Mouse (Mus musculus) adrenal gland, postnatal 25 days (tissue): ENCODE measurements around the gene Znhit6. TPM values are rescaled to one million over a fixed set of nuclear protein-coding genes. Genes with fewer than 3 reads are reported as not detected.
A peak's percentile ranks its signal among the peaks of the same experiment; 100 is the strongest.

Experiments used
- DNase-seq: peaks from one replicate; pipeline ENCODE4 v3.0.0; 2021; ENCODE audit warnings: mixed read lengths
- long read RNA-seq: library from polyadenylated mRNA; stranded (forward); transcript quantifications from one replicate; pipeline ENCODE4 v2.0.0, GENCODE M21; 2021
- total RNA-seq: library from RNA; stranded (reverse); gene quantifications from 2 replicates; pipeline ENCODE4 v1.2.3, GENCODE M21; 2021

Znhit6 gene
- 18.7 and 27.2 TPM in 2 replicates for total RNA-seq
- long read RNA-seq, transcript Znhit6-201 (10 exons, 2,339 nt) = major isoform, 8 of 15 reads
- long read RNA-seq, partial matches to known transcripts = 2 of 15 reads
- long read RNA-seq, other reads (novel, unspliced or antisense) = 1 of 15 reads

DNA sequence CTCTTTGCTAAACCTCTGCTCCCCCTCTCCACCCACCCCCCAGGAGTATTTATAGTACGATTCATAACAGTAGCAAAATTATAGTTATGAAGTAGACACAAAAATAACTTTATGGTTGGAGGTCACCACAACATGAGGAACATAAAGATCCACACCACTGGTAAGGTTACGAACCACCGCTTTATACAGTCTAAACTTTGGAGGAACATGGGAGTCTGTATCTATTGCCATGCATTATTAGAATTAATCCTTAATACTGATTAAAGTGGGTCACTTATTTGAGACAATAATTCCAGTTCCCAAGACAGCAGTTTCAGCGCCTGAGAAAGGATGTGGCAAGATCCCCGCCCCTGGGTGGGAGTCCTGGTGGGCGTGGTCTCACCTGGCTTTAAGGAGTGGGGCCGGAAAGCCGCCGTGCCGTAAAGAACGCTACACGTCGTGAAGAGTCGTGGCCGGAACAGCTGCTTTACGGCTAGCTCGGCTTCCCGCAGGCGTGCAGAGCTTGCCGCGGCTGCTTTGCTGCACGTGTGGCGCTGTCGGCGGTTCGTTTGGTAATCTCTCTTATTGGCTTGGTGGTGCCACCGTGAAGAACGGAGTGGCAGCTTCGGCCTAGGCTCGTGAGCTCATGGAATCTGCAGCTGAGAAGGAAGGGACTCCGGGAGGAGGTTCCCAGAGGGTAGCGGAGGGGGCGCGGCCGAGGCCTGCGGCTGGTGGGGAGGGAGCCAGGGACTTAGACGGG, at the start of gene Znhit6:
TSS of gene Znhit6 (plus strand) at position 463 of the 739 bp plus-strand sequence.
- peak; percentile 89 for DNase-seq

DNA sequence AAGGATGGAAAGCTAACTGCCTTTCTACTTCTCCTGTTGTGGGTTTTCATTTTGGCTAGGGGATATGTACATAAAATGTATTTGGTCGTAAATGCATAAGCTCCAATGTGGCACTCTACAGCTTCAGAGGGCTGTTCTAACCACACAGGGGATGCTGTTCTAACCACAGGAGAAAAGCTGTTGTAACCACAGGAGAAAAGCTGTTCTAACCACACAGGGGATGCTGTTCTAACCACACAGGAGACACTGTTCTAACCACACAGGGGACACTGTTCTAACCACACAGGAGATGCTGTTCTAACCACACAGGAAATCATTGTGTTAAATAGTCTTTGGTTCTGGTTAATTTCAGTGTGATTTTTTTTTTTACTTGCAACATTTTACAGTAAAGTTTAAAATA, 38.1 kb upstream of the Znhit6 start:
- no peak for DNase-seq

DNA sequence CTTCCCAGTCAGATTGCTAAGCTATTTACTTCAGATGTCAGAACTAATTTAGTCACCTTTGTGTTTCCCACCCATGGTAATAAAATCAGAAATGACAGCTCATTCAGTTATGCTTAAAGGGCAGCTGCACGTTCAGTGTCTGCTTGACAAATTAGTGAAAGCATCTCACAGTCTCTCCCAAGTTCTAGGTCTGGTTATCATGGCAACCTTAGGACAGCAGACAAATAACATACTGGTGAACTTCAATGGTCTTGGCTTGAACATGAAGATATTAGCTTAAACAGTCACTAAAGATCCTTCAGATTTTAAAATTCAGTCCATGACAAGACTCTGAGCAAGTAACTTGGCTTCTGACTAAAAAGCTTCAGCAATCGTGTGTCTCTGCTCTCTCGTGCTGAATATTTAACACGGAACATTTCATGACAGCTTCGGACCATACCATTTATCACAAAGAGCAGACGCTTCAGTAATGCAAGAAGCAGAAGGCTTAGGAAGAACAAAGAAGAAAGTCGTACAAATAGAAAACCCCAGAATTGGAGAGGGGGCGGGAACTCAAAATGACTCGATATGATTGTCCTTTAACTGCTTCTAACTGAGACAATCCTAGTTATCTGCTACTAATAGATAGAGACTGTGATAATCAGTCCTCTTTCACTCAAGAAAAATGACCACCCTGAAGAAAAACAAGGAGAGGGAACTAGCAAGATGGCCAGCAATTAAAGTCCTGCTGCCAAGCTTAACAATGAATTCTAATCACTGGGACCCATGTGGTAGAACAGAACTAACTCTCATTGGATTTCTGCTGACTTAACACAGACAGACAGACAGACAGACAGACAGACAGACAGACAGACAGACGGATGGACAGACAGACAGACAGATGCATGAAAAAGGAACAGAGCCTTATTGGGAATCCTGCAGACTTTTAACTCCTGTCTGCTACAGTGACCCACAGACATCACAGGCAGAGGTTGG, 27.3 kb upstream of the Znhit6 start:
- no peak for DNase-seq

DNA sequence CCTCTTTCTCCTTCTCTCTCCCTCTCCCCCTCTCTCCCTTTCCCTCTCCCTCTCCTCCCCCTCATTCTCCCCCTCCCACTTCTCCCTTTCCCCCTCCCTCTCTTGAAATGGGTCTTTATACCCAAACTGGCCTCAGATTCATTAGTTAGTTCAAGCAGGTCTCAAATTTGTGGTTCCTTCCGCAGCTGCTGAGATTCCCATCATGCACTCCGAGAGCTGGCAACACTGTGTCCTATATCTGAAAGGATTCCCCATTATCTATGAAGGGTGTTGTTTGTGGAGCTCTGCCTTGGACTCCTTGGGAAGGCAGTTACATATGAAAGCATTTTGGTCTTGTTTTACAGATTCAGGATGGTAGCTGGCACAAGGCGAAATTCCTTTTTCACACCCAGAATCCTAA, 25.8 kb upstream of the Znhit6 start:
- no peak for DNase-seq

DNA sequence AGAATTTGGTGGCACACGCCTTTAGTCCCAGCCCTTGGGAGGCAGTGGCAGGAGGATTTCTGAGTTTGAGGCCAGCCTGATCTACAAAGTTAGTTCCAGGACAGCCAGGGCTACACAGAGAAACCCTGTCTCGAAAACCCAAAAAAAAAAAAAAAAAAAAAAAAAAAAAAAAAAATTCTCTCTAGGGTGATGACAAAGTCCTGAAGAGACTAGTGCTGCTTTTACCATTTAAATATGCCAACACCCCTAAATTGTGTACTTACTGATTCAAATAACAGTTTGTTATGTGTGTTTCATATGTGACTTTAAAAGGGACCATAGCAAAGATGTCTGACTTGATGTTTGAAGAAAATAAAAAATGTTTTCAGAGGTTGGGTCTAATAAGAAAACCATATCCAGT, 21.6 kb upstream of the Znhit6 start:
- DNase-seq = no peak

DNA sequence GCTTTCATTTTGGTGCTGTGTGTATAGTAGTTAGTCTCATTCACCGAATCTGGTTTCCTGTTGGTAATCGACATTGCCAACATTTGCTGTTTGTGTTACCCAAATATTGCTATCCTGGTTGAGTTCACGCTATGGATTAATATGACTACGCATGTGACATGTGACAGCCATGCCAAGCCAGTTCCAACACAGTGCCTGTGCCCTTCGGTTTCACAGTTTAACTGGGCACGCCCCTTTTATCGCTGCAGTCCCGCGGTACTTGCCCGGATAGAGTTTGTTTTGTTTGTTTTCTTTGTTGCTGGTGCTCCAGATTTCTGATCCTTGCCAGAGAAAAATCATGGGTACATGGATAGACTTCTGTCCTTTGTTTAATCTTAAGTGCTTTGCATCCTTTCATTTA, 19.8 kb upstream of the Znhit6 start:
- DNase-seq = no peak

DNA sequence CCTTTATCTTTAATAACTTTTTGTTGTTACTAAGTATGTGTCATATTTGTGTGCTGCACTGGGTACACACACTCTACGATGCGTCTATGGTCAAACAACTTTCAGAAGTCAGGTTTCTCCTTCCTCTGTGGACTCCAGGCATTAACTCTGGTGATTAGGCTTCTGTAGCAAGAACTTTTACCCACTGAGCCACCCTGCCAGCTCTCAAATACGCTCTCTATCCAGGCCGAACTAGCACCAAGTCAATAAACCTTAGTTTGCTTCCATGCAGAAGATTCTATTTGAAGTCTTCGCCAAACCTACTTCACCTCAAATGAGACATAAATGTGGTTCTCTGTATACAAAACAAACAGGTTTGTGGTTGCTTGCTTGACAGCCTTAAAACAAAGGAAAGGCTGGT, 16.3 kb upstream of the Znhit6 start:
- DNase-seq = no peak

DNA sequence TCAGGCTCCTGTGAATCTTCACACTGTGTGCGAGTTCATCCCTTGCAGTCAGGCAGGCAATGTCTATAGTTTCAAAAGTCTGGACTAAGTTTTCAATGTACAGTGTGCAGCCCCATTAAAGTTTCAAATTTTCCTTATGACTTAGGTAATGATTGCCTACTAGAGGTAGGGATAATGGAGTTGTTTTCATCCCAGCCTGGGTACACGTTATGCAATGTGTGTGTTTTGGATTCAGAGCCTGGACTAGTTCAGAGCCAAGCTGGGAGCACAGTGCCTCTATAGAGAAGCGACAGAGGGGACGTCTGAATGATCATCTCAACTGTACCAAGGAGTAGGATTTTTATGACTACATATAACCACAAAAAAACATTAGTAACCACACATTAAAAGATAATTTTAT, 15.9 kb upstream of the Znhit6 start:
- no peak for DNase-seq

DNA sequence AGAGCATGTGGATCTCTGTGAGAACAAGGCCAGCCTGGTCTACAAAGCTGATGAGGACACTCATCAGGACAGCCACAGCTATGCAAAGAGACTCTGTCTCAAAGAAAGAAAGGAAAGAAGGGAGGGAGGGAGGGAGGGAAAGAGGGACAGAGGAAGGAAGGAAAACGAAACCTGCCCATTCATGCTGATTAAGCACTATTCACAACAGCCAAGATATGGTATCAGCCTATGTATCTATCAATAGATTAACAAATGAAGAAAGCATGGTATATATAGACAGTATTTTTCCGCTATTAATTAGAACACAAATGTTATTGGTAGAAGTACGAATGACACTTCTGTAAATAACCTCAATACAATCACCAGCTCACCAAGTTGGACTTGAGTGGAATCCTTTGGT, 1.5 kb upstream of the Znhit6 start:
- DNase-seq = no peak

DNA sequence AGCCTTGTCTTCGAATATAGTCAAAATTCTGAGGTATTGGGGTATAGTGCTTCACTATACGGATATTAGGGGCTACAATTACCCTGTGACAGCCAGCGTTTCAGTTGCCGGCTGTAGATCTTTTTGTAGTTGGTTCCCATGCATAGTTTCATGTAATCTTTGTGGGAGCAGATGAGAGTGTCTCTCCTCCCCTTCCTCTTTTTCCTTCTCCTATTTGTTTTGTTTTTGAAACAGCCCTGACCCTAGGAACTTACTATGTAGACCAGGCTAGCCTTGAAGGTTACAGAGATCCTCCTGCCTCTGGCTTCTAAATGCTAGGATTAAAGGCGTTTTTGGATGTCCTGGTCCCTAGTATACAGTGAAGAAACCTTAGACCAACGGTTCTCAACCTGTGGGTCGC, 665 bp upstream of the Znhit6 start:
- no peak for DNase-seq

DNA sequence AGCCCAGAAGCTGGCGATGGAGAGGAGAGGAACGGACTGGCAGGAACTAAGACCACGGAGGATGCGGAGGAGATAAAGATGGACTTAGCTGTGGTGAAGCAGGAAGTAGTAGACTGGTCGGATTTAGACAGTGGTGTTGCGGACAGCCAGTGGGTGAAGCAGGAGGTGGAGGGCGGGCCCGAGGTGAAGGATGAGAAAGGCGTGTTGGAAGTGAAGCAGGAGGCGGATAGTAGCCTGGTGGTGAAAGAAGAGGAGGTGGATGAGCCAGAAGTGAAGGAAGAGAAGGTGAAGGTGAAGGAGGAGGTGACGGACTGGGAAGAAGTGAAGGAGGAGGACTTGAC, 447 bp downstream of the Znhit6 start:
- DNase-seq = no peak

DNA sequence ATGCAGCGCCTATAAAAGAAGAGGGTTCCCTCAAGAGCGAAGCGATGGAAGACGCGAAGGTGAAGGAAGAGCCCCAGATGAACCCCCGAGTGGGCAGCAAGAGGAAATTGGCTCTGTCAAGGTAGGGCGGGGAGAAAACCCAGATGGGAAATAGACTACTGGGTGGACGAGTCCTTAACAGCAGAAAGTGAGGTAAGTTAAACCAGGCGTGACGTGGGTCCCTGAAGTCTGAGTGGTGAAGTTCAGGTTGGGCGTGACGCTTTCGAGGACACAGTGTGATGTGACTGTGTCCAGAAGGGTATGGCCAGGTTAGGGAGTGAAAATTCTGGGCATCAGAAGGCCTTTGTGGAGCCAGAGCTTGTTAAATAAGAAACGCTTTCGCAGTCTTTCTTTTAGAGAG, 871 bp downstream of the Znhit6 start:
- DNase-seq = no peak

DNA sequence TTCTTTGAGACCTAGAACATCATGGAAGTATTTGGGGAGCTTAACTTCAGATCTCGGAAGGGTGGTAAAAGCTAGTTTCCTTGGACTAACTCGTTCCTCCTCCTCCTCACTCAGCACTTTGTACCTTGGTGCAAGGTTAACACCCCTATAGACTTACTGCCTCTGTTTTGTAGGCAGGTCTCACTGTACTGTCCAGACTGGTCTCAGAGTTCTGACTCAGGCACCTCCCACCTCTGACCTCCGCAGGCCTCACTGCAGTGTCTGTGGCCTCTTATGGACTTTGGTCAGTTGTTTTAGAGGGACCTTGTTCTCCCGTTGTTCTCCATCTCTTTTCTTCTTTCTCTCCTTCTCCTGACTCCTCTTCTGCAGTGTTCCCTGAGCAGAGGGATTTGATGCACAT, 7.0 kb downstream of the Znhit6 start:
- no peak for DNase-seq

DNA sequence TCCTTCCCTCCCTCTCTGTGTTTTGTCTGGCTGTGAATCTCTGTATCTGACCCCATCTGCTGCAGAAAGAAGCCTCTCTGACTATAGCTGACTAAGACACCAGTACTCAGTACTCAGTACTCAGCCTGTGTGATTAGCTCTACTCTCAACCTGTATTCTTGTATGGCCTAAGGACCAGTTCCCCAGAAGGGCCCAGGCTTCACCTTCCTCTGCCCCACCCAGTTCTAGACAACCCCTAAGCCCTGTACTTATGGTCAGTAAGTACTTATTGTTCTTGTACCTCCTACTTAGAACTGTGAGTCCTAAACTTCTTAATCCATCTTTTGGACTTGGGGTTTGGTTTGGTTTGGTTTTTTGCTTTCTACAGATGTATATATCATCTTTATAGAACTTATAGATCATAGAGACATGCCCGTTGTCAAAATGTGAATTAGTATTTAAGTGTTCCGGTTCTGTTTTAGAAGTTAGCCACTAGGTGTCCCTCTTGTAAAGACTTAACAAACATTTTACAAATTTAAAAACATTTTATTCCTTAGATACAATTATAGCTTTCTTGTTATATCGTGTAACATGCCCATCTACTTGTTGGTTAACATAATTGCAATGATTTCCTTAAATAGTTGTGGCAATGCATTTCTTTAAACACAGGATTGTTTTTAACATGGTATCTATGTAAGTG, 7.7 kb downstream of the Znhit6 start:
- DNase-seq = no peak

DNA sequence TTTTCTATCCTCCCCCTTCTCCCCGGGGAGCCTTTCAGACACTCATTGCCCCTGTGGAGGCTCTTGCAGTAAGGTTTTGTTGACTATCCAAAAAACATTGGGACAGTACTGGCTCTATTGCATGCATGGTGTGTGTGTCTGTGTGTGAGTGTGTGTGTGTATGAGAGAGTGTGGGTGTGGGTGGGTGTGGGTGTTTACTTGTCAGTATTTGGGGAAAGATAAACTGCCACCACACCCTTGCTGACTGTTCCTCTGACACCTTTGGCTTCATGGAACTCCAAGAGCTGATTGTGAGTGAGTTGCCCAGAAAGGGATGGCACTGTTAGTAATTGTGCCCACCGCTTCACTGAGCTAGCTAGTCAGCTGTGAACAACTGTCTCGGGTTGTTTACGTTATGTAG, 14.6 kb downstream of the Znhit6 start:
- DNase-seq = no peak

DNA sequence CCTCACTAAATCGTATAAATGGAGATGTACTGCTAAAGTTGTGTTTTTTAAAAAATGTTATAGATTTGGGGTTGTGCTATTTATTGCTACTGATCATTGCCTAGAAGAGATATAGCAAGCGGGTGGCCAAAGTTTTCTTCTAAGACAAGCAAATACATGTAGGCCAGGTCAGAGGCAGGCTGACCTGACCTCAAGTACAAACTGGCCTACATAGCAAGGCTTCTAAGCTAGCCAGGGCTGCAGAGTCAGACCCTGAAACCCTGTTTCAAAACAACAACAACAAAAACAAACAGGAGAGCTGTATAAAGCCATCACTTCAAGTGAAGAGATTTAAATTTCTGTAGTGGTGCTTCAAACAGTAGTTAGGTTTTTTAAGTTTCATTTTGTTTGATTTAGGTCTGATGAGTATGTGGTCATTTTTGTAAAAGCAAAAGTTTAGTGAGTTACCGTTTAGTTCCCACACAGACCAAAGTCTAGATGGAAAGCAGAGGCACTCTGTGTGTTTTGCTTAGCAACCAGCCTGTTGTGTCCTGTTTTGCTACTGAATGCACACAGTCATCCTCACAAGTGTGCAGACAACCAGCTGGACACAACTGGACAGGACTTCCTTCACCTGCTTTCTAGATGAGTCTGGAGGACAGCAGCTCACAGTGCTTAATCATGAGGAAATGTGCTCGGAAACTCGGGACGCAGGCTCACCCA, 16.0 kb downstream of the Znhit6 start:
- no peak for DNase-seq

DNA sequence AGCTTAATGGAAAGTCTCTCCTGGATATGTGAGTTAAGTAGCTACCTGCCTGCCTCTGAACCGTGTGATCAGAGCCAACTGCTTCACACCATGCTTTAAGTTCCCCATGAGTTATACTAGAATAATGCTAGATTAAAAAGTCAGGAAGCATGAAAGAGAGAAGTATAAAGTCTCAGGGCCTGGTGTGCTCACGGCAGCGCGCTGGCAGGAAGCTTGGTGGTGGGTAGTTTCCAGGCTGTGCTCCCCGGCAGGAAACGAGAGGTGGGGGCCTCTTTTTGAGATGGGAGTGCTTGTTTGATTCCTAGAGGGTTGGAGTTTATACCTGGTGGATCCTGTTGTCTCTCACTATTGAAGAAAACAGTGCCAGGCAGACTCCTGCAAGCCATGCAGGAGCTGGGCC, 19.3 kb downstream of the Znhit6 start:
- no peak for DNase-seq

DNA sequence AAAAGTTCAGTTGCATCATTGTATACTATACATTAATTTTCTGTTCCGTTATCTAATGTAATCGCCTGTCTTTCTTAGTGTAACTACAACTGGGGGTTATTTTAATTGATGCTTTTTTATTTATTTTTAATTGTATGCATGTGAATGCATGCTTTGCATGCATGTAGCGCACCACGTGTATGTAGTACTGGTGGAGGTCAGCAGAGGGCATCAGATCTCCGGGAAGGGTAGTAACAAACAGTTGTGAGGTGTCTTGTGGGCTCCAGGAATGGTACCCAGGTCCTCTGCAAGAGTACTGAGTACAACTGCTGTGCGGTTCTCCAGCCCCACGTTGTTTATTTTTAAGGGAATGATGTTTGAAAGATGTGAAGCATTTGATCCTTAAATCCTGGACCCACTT, 23.1 kb downstream of the Znhit6 start:
- DNase-seq = no peak

DNA sequence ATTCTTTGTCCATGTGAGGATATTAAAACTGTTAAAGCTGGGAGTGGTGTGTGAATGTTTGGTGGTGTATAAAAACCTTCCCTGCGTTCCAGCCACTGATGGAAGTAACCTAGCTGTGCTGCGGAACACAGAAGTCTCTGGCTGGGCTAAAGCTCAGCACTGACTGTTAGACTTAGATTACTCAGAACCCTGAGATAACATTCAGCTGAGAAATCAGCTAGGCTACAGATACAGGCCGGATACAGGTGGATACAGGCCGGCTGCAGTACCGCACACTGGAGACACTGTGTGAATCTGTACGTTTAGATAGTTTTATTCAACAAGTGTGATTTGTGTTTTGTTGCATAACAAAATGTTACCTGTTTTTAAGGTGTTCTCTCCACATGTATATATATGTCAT, 24.8 kb downstream of the Znhit6 start:
- no peak for DNase-seq

DNA sequence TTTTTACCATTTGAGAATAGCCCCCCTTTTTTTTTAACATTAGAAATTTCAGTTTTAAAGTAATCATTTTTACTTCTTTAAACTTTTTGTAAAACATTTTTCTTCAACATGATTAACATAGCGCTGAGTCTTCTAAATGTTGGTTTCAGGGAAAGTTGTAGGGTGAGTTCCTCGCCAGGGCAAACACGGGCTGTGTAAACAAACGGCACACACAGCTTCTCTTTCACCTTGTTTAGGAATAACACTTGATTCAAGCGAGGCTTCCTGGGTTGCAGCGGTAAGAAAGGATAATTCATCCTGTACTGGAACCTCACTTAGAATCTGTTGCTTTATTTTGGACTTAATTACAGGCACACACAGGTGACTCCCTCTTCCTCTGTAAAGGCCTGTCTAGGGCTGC, 25.3 kb downstream of the Znhit6 start:
- DNase-seq = no peak

DNA sequence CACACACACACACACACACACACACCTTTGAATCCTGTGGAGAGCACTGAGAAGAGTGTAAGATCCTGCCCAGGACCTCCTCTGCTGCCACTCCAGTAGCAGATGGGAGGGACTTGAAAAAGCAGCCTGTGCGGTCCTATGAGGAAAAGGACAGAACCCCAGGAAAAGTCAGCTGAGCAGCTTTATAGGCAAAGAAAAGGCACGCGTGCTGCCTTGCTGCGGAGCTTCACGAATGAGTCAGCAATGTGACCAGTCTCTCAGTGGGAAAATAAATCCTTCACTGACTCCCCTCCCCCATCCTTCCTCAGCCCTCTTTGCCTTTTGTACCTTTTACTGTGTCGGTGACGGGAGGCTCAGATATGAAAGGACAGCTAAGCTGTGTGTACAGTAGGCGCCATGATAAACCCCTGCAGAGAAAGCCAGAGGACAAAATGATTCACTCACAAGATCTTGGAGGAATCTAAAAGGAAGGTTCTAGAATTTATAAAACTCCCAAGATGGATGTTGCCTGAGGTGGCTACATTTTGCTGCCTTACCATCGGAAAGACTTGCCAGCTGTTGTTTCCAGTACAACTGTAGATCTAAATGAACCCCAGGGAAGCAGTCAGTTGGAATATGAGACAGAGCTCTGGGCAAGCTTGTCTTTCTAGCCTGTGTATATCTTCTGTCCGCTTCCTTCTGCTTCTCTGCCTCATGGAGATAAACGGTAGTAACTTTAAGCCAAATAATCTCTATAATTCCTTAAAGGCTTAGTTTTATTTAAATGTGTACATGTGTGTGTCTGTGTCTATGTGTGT, 26.6 kb downstream of the Znhit6 start:
- no peak for DNase-seq
